Mouse (Mus musculus): ENCODE results near the gene Cfdp1.

DNA sequence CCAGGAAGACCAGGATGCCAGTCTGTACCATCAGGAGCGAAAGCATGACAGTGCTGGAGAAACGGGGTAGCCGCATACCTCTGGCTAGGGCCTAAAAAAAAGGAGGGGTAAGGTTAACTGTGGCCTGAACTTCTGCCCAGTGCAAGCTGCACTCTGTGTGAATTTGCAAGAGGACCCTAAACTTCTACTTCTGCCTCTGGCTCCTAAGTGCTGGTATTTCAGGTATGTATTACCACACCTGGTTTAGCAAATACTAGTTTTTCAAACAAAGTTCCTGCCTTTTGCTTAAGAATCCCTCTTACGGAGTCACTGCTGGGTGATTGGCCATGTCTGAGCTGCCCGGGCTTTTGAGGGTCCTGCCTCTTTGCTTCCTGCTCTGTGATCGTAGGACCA lies 36.8 kb upstream of the Cfdp1 start:
- TF ChIP-seq CTCF (IDR thresholded peaks at IDR 0.05; ENCODE audit: extremely low read depth, insufficient read depth, low read length), result no peak
- TF ChIP-seq POLR2A (IDR thresholded peaks at IDR 0.05; ENCODE audit: extremely low read depth, insufficient read depth, low read length), result no peak

All from cortical plate, adult 2 months (tissue).